Mouse (Mus musculus) thymus, postnatal 14 days (tissue): ENCODE measurements around the gene Cadm1.

ENCODE experiments used
- DNase-seq: peaks from one replicate; pipeline ENCODE4 v3.0.0; 2021

Cadm1 gene

DNA sequence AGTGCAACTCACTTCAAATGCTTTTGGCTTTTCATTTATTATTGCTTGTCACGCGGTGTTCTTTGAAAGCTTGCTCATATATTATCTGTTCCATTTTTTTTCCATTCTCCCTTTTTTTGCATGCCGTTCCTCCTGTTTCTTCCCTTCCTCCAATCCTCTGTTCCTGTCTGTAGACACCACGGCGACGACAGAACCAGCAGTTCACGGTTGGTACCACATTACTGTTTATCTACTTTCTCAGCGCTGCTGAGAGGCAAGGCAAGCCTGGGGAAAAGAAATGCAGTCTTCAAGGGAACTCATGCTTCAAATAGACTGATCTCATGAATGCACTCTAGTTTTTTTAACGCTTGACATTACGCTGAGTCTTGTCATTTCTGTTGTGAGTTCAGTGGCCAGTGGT lies 299.2 kb downstream of the Cadm1 start:
- no peak for DNase-seq

DNA sequence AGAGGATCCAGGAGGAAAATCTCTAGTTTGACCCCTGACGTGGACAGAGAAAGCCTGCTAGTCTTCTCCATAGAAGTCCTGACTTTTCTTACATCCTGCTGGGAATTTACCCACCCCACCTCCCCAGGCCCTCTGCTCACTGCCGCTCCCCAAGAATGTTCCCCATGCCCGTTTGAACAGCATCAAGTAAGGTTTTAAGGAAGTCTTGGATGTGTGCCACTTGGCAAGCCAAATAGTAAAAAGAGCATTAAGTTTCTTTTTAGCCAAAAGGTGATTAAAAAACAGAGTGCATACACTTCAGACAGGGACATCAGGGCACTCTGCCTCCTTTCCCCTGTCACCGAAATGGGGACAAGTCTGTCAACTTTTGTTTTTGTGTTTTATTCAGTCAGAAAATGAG lies 299.9 kb downstream of the Cadm1 start:
- no peak for DNase-seq

DNA sequence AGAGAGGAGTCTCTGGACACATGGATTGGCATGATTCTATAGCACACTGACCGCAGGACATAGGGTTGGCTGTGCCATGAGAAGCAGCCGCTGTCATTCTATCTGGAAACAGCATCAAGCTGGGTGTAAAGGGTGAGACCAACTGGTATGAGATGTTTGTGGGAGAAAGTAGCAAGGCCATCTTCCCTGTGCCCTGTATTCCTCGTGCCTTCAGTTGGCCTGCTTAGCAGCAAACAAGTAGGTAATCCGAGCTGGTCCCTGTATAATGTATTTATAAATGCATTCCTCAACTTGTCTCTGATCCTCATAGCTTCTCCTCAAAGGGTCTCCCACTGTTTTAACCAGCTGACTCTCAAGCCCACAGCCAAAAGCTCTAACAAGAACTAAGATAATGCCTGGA lies 301.4 kb downstream of the Cadm1 start:
- DNase-seq = no peak

DNA sequence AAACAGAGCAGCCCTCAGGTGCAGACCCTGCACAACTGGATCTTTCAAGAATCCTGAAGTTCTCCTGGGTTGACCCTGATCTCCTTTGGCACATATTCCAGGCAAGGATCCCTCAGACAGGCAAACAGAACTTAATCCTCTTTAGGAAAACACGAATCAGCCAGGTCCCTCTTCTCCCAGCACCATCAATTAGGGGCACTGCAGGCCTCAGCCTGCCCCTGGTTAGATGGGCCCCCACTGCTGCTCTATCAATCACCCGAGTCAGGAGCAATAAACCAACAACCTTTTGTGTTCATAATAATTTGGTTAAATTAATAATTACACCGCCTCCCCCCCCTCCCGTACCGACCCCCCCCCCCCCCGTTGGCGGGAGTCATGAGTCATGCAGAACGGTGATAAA lies 308.2 kb downstream of the Cadm1 start:
- DNase-seq = no peak

DNA sequence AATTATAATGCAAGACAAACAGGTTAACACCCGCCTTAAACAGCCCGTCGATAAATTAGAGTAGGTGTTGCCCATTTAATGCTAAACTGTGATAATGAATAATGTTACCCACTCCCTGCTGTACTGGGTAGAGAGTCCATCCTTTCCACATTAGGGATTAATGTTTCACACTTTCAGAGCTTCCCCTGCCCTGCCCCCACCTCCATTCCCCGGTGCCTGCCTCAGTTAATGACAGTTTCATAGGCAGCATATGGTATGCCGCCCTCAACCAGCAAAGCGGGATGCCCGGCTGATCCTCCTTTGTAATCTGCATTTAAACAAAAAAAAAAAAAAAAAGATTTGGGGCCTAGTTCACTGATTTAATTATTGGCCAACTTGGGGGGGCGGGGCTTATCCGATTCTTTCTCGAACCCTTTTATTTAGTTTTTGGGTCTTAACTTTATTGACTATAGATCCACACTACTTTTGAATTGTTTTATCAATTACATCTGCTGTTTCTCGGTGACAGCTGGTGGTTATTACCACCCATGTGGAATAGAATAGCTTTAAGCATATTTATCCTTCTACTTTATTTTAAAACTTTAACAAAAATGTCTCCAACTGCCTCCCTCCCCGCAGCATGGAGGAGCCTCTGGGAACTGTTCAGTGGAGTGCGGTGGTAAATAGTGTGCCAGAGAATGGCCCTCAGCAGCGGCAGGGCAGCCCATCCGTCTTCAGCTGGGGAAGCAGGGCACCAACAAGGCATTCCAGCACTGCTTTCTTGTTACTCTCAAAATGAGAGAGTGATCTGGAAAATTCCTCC lies 309.1 kb downstream of the Cadm1 start:
- DNase-seq = no peak

DNA sequence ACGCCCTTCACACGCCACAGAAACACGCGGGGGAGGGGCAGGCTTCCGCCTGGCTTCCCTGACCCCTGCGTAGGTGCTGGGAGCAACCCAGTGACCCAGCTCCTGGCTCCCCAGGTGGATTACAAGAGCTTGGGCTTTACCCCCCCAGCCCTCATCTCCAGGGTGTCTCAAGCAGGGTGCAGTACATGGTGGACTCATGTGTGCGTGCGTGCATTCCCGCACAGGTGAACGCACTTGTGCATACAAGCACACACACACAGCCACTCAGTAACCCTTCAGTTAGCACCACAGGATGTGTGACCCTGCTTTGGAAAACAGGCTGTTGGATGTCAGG lies 309.7 kb downstream of the Cadm1 start:
- no peak for DNase-seq

DNA sequence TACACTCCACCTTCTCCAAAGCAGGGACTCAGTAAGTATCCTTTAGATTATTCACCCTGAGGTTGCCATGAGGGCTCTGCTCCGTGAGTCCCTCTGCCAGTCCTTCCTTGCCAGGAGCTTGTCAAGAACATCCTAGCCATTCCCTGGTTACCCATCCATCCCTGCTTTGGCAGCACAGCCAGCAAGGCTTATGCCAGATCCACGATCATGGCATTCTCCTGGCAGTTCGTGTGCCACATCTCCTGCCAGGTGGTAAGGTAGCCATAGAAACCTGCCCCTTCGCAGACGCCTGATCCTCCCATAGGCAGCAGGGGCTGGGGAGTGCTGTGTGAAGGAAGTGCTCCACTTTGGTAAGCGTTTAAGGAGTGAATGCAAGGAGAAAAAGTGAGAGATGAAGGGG lies 313.4 kb downstream of the Cadm1 start:
- DNase-seq = no peak

DNA sequence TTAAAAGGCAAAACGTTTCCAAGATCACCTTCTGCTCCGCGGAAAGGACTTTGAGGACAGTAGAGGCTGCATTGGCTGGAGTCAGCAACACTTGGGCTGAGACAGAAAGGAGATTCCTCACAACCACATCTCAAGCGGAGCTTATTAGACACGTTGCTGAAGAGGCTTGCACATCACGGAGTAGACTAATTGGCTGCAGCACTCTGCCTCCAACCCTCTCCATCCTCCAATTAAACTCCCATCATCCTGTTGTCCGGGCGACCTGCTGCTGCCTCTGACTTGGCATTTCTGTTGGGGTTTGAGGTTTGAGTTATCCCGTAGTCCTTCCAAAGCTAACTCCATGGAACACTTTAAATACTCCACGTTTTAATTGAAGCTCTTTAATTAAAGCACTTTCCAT lies 316.3 kb downstream of the Cadm1 start:
- no peak for DNase-seq

DNA sequence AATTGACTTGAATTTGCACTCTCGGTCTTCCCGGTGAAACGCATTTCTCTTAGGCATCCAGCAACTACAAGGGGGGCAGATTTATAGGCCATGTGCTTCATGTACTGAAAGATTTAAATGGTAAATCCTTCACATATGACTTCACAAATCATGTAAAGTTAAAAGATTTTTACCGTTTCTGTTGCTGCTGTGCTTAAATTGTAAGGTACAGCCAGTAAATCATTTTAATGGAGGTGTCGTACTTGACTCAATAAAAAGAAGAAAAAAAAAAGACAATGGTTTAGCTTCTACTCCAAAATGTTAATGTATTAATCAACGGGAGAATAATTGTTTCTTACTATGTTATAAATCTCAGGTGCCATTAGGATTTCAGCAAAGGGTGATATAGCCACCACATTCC lies 317.0 kb downstream of the Cadm1 start:
- DNase-seq = no peak

DNA sequence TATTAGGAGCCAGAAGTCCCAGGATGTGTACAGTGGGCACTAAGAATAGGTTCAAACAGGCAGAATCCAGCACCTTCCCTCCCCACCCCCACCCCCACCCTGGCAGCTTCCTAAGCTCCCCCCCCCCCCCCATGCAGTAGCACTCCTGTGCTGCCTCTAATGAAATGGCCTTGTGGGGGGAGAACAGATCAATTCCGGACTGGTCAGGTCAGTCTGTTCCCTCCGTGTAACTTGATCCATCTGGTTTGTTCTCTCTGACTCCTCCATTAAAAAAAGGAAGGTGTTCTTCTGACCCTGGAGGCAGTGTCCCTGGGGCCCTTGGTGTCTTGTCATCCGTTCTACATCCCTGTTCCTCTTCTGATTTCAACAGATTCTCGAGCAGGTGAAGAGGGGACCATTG lies 317.8 kb downstream of the Cadm1 start:
- DNase-seq = no peak

DNA sequence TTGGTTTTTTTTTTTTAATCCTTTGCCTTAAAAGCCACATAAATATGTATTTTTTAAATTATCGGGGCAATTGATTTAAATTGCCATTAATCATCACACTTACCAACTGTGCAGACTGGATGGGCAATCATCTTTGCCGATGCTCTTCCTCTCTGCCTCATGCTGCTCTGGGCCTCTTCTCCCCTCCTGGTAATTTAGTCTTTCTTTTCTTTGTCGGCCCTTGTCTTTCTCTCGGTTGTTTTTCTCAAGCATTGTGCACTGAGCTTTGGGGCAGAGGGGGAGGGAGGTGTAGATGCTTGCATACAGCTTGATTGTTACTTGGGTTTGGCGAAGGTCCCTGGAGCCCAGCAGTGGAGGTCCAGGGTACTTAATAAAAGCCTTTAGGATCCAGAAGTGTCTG lies 318.8 kb downstream of the Cadm1 start:
- DNase-seq = no peak

DNA sequence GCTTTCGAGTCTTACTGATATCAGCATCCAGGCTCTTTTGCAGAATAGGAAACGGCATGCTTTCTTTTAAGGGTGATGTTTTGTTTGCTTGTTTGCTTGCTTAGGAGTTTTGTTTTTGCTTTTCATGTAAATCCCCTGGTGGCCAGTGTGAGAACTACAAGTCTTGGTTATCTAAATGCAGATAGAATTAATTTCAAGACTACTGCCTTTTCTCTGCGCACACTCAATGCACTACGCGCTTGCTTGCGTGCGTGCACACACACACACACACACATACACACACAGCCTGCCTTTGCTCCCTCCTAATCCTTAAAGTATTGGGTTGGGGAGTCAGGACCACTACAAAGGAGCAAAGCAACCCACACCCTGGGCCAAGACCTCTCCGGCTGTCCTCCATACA lies 326.3 kb downstream of the Cadm1 start:
- peak; percentile 41 for DNase-seq

DNA sequence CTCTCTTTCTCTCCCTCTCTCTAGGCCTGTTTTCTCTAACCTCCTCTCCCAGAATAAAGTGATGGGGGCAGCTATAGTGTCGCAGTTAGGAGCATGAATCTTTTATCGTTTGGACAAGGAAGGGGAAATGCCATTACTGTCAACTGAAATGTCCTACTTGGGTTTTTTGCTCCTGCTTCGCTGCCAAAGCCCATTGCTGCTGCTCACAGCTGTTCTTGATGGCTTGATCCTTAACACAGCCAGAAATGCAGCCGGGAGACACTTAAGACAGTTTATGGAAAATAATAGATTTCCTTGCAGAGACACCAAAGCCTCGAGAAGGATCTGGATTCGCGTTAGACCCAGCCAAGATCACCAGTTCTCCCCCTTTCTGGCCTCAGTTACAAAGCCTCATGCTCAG lies 327.3 kb downstream of the Cadm1 start:
- DNase-seq = no peak

DNA sequence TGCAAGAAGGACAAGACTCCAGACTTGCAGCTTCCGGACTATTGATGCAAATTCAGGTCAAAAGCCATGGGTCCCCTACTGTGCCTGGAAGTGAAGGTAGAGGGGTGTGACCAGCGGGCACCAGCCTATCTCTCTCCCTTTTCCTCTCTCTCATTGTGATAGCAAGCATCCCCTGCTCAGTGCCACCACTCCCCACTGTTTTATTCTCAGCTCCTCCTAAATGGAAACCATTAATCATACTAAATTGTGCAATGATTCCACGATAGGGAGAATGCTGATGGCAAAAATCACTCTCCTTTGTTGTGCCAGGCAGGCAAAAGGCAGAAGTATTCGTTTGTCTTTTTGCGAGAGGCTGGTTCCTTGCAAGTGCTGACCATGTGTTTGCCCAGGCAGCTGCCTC lies 328.2 kb downstream of the Cadm1 start:
- no peak for DNase-seq

DNA sequence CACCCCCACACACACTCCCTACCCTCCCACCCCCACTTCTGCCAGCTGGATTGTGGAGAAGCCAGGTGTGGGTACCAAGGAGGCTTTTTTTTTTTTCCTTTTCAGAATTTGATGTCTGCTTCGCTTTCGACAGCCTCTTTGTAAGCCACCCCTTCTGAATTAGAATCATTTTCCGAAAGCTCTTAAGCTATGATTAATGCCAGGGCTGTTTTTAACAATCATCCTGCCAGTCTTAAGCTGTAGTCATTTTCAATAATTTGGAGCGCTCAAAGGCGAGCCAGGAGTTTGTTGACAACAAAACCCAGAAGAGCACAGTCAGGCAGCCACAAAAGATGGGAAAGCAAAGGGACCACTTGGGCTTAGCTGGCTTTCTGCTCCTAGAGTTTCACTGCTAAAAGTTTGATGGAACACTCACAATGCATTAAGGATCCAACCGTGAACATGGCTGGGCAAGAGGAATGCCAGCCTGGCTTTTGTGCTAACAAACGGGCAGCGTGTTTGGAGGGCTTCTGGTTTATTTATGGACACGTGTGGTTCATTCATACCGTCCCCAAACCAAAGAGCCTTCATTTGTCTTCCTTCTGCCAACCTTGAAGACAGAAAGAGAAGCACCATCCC lies 328.9 kb downstream of the Cadm1 start:
- DNase-seq = no peak

DNA sequence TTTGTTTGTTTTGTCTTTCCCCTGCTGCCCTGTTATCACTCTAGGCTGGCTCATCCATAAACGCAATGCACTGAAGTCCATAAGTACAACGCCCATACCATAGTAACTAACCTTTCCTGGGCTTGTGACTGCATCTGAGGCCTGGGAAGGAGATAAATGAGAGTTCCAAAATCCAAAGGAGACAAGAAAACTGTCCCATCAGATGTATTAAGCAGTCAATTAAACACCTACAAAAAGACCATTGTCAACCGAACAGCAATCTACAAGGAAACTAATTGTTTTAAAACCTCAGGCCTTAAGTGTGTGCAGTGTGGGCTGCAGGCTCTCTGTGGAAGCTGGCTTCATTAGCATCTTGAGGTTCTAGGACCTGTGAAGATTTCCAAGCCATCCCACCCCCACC lies 331.0 kb downstream of the Cadm1 start:
- no peak for DNase-seq

DNA sequence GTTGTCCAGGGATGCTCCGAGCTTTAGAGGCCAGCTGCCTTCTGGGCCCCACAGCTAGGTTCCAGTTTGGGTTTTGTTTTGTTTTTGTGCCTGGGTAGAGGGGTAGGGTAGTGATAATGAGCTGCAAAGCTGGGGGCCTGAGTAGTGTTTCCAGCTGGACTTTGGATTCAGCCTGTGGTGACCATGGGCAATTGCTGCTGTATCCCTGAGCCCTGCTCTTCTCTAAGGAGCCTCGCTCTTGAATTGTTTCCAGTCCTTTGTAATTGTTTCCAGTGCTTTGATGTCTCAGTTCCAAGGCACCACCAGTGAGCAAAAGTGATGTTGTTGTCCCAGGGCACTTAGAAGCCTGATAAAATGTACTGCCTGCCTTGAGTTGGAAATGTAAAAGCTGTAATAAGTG lies 331.8 kb downstream of the Cadm1 start:
- DNase-seq = no peak

DNA sequence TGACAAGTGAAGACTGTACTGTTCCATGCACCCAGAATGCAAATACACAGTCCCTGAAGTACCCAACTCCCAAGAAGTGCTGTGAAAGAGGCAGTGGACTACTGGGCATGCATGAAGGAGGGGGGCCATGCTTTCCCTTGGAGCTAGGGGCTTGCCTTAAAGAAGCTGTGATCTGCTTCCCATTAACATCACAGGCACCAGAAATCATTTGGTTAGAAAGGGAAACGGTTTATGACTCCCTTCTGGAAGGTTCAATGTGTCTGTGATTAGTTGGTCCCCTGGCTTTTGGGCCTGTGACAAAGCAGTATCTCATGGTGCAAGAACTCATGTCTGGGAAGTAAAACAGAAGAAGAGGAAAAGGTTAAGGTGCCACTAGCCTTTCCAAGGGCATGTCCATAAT lies 336.0 kb downstream of the Cadm1 start:
- no peak for DNase-seq

DNA sequence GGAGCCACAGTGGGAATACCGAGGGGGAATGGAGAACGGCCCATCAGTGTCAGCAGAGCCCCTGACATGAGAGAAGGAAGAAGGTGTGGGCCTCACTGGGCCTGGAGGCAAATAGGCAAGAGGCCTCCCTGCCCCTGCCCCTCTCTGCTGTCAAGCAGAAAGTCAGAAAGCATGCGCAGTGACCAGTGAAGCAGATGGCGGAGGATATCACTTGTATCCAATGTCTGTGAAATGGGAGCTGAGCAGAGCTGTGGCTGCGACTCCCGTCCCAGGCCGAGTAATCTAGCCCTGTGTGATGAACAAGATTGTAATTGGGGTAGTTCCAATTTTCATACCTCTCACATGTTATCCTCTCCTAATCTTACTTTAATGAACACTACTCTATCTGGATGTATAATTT lies 337.5 kb downstream of the Cadm1 start:
- no peak for DNase-seq

DNA sequence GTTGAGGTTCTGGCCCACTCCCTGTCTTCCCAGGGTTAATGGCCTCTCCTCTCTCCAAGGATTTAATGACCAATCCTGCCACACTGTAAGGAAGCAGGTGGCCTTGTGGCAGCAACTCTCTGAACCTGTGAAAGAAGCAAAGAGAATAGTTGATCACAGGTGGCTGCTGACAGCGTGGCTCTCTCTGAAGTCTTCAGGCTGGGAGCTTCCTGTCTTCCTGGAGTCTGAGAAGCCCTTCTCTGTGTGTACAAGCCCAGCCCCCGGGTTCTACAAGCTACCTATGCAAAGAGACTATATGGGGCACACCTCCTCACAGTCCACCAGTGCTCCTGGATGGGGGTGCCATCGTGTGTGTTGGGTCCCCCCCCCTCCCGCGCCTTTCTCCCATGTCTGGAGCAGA lies 339.7 kb downstream of the Cadm1 start:
- peak; percentile 61 for DNase-seq

DNA sequence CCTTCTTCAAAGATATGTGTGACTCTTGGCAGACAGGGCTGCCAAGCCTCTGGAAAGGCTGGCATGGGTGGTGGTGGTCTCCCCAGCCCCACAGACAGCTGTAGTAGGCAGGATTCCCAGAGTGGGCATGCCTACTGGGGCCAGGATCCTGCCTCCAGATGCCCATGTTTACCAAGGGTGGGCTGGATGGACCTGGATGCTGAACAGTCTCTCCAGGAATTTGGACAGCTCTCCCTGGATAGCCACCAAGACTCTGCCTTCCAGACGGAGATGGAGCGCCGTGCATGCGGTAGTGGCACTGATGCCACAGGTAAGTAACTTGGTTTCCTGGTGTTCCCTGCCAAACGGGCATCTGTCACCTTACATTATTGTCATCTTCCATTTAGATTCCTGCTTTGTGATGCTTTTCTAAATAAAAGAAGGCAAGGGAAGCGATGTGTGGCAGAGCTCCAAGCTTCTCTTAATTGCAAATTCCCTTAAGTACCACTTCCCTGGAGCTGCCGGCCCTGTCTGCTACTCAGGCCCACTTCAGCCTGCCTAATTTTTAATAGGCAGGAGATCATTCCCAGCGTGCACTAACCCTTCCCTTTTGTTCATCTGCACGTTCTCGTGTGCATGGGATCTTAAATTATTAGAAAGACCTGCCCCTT lies 346.7 kb downstream of the Cadm1 start:
- no peak for DNase-seq

DNA sequence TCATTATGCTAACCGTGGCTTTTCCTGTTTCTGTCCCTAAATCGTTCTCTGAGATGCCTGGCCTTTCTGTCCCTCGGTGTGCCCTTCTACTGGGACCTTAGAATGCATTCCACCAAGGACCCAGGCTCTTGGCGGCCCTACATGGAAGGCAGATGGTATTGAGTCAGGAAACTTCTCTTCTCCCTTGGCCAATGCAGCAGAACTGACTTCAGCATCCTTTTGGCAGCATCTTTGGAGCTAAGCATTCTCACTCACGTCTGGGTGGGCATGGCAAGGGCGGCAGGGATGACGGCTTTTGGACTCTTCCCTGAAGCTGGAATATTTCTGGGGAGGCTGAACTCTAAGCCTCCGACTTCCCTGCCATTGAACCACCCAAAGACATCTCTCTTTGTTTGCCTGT lies 350.2 kb downstream of the Cadm1 start:
- no peak for DNase-seq

DNA sequence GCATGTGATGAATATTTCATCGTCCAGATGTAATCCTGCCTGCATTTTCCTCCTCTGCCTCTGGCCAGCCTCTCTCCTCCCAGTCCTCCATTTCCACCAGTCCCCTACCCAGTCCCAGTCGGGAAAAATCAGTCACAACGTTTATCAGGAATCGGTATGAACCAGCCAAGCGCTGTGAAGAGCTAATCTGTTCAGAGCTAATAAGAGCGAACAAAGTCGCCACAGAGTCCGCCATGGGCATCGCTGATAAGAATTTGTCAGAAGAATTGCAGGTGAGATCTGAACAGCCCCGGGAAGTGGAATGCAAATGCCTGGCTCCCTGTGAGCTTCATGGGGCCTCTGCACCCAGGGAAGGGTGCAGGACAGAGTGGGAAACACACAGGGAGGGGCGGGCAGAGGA lies 352.4 kb downstream of the Cadm1 start:
- DNase-seq = no peak

DNA sequence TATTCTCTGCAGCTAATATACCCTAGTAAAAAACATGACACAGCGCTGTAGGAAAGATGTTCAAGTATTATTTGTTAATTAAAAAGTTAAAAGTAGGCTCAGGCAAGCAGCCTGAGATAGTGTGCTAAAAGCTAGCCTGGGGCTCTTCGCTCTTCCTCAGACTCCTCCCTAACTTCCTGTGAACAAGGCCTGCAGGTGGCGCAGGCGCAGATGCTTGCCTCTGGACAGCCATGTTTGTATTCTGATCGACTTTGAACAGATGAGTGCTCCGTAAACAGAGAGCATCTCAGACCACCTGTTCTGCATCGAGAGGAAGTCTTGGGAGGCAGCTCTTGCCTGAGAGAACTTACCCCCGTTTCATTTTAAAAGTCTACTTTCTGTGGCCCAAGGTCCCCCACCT lies 361.7 kb downstream of the Cadm1 start:
- peak; percentile 82 for DNase-seq

DNA sequence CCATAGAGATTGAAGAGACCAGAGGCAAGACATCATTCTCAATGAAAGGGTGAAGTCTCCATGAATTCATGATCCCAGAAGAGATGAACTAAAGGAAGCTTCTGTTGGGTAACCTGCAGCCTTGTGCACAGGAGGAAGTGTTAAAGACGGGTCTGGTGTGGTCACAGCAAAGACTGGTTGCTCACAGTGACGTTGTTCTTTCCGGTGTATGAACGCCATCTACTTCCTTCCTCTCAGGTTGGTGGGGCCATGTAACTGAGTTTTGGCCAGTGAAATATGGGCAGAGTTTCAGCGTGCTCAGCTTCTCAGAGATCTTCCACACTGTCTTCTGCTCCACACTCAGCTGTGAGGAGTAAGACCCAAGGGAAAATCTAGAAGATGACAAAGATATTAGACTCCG lies 363.0 kb downstream of the Cadm1 start:
- DNase-seq = no peak
